Mouse (Mus musculus) forebrain, postnatal 0 days (tissue): ENCODE measurements around the gene Map3k5. TPM values are rescaled to one million over a fixed set of nuclear protein-coding genes. Genes with fewer than 3 reads are reported as not detected.

ENCODE experiments used
- ATAC-seq: fragments of 200-750 bp; cut with Nextera tagmentation; 2 replicates; pipeline ENCODE4 v1.8.0; 2017; ENCODE audit warnings: mild to moderate bottlenecking, moderate library complexity
- DNase-seq: peaks from one replicate; pipeline ENCODE4 v3.0.0-alpha.2; 2015
- H3K27ac ChIP-seq: fragments of 300-500 bp; sonication (generic); 2 replicates; pipeline ENCODE4 v1.5.1; 2014; ENCODE audit warnings: low read depth, mild to moderate bottlenecking, antibody characterized with exemption, low read length, moderate library complexity, mixed read lengths
- H3K27me3 ChIP-seq: fragments of 300-500 bp; sonication (generic); 2 replicates; pipeline ENCODE4 v1.6.1; 2014; ENCODE audit warnings: mild to moderate bottlenecking, low read length, mixed read lengths; ENCODE audit not compliant: insufficient read depth
- H3K36me3 ChIP-seq: fragments of 300-500 bp; sonication (generic); 2 replicates; pipeline ENCODE4 v1.6.1; 2014; ENCODE audit warnings: mild to moderate bottlenecking, moderate library complexity; ENCODE audit not compliant: insufficient read depth
- H3K4me1 ChIP-seq: fragments of 300-500 bp; sonication (generic); 2 replicates; pipeline ENCODE4 v1.6.1; 2014; ENCODE audit warnings: antibody characterized with exemption; ENCODE audit not compliant: insufficient read depth
- H3K4me2 ChIP-seq: fragments of 300-500 bp; sonication (generic); 2 replicates; pipeline ENCODE4 v1.6.1; 2014; ENCODE audit warnings: low read depth, mild to moderate bottlenecking, moderate library complexity
- H3K4me3 ChIP-seq: fragments of 300-500 bp; sonication (generic); 2 replicates; pipeline ENCODE4 v1.5.1; 2014; ENCODE audit warnings: low read depth, low read length, mixed read lengths
- H3K9ac ChIP-seq: fragments of 300-500 bp; sonication (generic); 2 replicates; pipeline ENCODE4 v1.6.1; 2014; ENCODE audit warnings: mild to moderate bottlenecking
- H3K9me3 ChIP-seq: fragments of 300-500 bp; sonication (generic); 2 replicates; pipeline ENCODE4 v1.6.1; 2016; ENCODE audit warnings: low read length
- CTCF ChIP-seq: sonication (generic); IDR thresholded peaks from 2 replicates; pipeline ENCODE4 v1.5.1; 2016; ENCODE audit warnings: antibody characterized with exemption, control low read depth, low read depth
- WGBS: fragments of 180-500 bp; shearing (Covaris S2); extraction: QIAGEN DNeasy Blood & Tissue Kit; methylation state at CpG from one replicate; pipeline ENCODE4 v1.1.7; 2014; 5-methylcytosine and 5-hydroxymethylcytosine counted together
- polyA plus RNA-seq: library from polyadenylated mRNA; unstranded; fragments of >200 nt; fragmentation: Nextera tagmentation; extraction: Ambion mirVana; gene quantifications from 2 replicates; pipeline ENCODE4 v1.2.1, GENCODE M21; 2015
- total RNA-seq: library from RNA; depleted of rRNA; stranded (reverse); fragments of >200 nt; gene quantifications from 2 replicates; pipeline ENCODE4 v1.2.3, GENCODE M21; 2014

Map3k5 gene
- total and polyA plus RNA-seq, 2 experiments from 2014 or later = 1.3 to 5.8 TPM

- WGBS = 20% methylated on average over 4 of the region's 4 CpGs
- no peak overlapping the region for H3K4me2 ChIP-seq
- no peaks in the 10 kb centered on the region for H3K27me3 ChIP-seq
- H3K36me3 ChIP-seq = no peaks in the 10 kb centered on the region
- H3K4me3 ChIP-seq = no peak overlapping the region
- H3K9ac ChIP-seq = no peak overlapping the region
- no peak overlapping the region for H3K27ac ChIP-seq
- H3K4me1 ChIP-seq = no peaks in the 10 kb centered on the region
- TF ChIP-seq CTCF = no peak
- peak; percentile 29 for DNase-seq
- H3K9me3 ChIP-seq = no peaks in the 10 kb centered on the region
- no peak for ATAC-seq
These were observed 111.6 kb downstream of the Map3k5 start for GRCm38 (mm10) chr10:20045733-20046495.

- WGBS = 76% methylated on average over 14 of the region's 14 CpGs
- no peak overlapping the region for H3K4me3 ChIP-seq
- no peak overlapping the region for H3K9ac ChIP-seq
- H3K27me3 ChIP-seq = no peaks in the 10 kb centered on the region
- ATAC-seq = peak; percentile 53; the same call in 1 of the 2 replicates
- H3K27ac ChIP-seq = no peak overlapping the region
- no peak overlapping the region for H3K4me2 ChIP-seq
- no peaks in the 10 kb centered on the region for H3K4me1 ChIP-seq
- no peaks in the 10 kb centered on the region for H3K9me3 ChIP-seq
- no peaks in the 10 kb centered on the region for H3K36me3 ChIP-seq
- TF ChIP-seq CTCF = no peak
- peak; percentile 33 for DNase-seq
These were observed 122.8 kb downstream of the Map3k5 start for GRCm38 (mm10) chr10:20056859-20057644.

GRCm38 (mm10) chr10:20058031-20058430, 123.8 kb downstream of the Map3k5 start:
- no peaks in the 10 kb centered on the region for H3K9me3 ChIP-seq
- no peaks in the 10 kb centered on the region for H3K27me3 ChIP-seq
- H3K4me3 ChIP-seq = no peak overlapping the region
- DNase-seq (no peak), ATAC-seq (no peak)
- H3K36me3 ChIP-seq = no peaks in the 10 kb centered on the region
- no peak overlapping the region for H3K4me2 ChIP-seq
- WGBS = 59% methylated on average over 10 of the region's 10 CpGs
- no peak for TF ChIP-seq CTCF
- no peak overlapping the region for H3K27ac ChIP-seq
- no peak overlapping the region for H3K9ac ChIP-seq
- no peaks in the 10 kb centered on the region for H3K4me1 ChIP-seq

GRCm38 (mm10) chr10:20058841-20059240, 124.6 kb downstream of the Map3k5 start:
- TF ChIP-seq CTCF = no peak
- H3K9ac ChIP-seq = no peak overlapping the region
- no peaks in the 10 kb centered on the region for H3K36me3 ChIP-seq
- ATAC-seq = no peak
- no peak overlapping the region for H3K27ac ChIP-seq
- no peaks in the 10 kb centered on the region for H3K9me3 ChIP-seq
- DNase-seq = no peak
- 88% methylated on average over 10 of the region's 10 CpGs for WGBS
- H3K4me1 ChIP-seq = no peaks in the 10 kb centered on the region
- no peak overlapping the region for H3K4me3 ChIP-seq
- no peak overlapping the region for H3K4me2 ChIP-seq
- no peaks in the 10 kb centered on the region for H3K27me3 ChIP-seq

GRCm38 (mm10) chr10:20060320-20060970, 126.2 kb downstream of the Map3k5 start:
- peak overlapping the region; percentile 15; the same call in 1 of the 2 replicates for H3K4me2 ChIP-seq
- H3K9ac ChIP-seq = no peak overlapping the region
- no peak overlapping the region for H3K4me3 ChIP-seq
- ATAC-seq = peak; percentile 56
- H3K4me1 ChIP-seq = no peaks in the 10 kb centered on the region
- H3K27ac ChIP-seq = no peak overlapping the region
- WGBS = 56% methylated on average over 15 of the region's 15 CpGs
- no peak for TF ChIP-seq CTCF
- H3K36me3 ChIP-seq = no peaks in the 10 kb centered on the region
- H3K9me3 ChIP-seq = no peaks in the 10 kb centered on the region
- no peaks in the 10 kb centered on the region for H3K27me3 ChIP-seq
- peak; percentile 54 for DNase-seq

- Histone ChIP-seq H3K9ac (no peak overlapping the region), H3K9me3 (no peaks in the 10 kb centered on the region), H3K4me3 (no peak overlapping the region), H3K27ac (no peak overlapping the region), H3K4me1 (no peaks in the 10 kb centered on the region), H3K36me3 (no peaks in the 10 kb centered on the region), H3K27me3 (no peaks in the 10 kb centered on the region), H3K4me2 (no peak overlapping the region)
- TF ChIP-seq CTCF = no peak
- no peak for DNase-seq
- 82% methylated on average over 9 of the region's 9 CpGs for WGBS
- no peak for ATAC-seq
These were observed 130.4 kb downstream of the Map3k5 start for GRCm38 (mm10) chr10:20064556-20065207.
